Comparison of ENCODE assay signal across 29 mouse cellular contexts in genomic region chr14:40379692-40380091, GRCm38 (mm10).
"Had no signal": no experiment of that assay in that cellular context is flagged by ENCODE, and none has a peak within 500 bp of the region (broad histone marks: within the 10 kb centered on the region; RNA-seq: fewer than 3 reads in every experiment).

No protein-coding gene starts in this region.

- DNase-seq: cerebellum, adult 2 months; cerebellum, adult 8-10 months; cerebellum, adult 9-10 months; cerebellum, adult 9-11 months; cerebellum, postnatal 10 days; cerebellum, postnatal 14 days; cerebellum, postnatal 25 days; cerebellum, postnatal 36 days; embryo, embryonic 11 days; forebrain, postnatal 0 days; gastrocnemius, adult 2 months; gastrocnemius, postnatal 10 days; gastrocnemius, postnatal 14 days; gastrocnemius, postnatal 25 days; gastrocnemius, postnatal 36 days; heart, adult 11 months; heart, adult 18-20 months; heart, adult 2 months had no signal

- H3K27ac ChIP-seq: embryonic facial prominence, embryonic 10.5 days; embryonic facial prominence, embryonic 12.5 days; embryonic facial prominence, embryonic 13.5 days; embryonic facial prominence, embryonic 15.5 days; forebrain, embryonic 10.5 days; forebrain, embryonic 12.5 days; forebrain, embryonic 13.5 days; forebrain, embryonic 15.5 days; gastrocnemius, adult 2 months; heart, adult 2 months had no signal

- ATAC-seq: forebrain, embryonic 13.5 days; forebrain, embryonic 14.5 days; forebrain, embryonic 15.5 days; forebrain, embryonic 16.5 days; forebrain, postnatal 0 days had no signal

- H3K9ac ChIP-seq: embryonic facial prominence, embryonic 12.5 days; embryonic facial prominence, embryonic 13.5 days; embryonic facial prominence, embryonic 15.5 days; forebrain, embryonic 12.5 days; forebrain, embryonic 13.5 days; forebrain, embryonic 15.5 days; forebrain, postnatal 0 days had no signal

- H3K36me3 ChIP-seq: embryonic facial prominence, embryonic 10.5 days; embryonic facial prominence, embryonic 12.5 days; embryonic facial prominence, embryonic 13.5 days; embryonic facial prominence, embryonic 15.5 days; forebrain, embryonic 10.5 days; forebrain, embryonic 12.5 days; forebrain, embryonic 15.5 days had no signal

- H3K27me3 ChIP-seq: embryonic facial prominence, embryonic 12.5 days; embryonic facial prominence, embryonic 13.5 days; embryonic facial prominence, embryonic 15.5 days; forebrain, embryonic 12.5 days; forebrain, embryonic 13.5 days; forebrain, embryonic 15.5 days had no signal

- H3K4me1 ChIP-seq: embryonic facial prominence, embryonic 10.5 days; embryonic facial prominence, embryonic 12.5 days; embryonic facial prominence, embryonic 13.5 days; embryonic facial prominence, embryonic 15.5 days; forebrain, embryonic 12.5 days; forebrain, embryonic 13.5 days; forebrain, embryonic 15.5 days had no signal

- H3K4me2 ChIP-seq: embryonic facial prominence, embryonic 12.5 days; embryonic facial prominence, embryonic 13.5 days; embryonic facial prominence, embryonic 15.5 days; forebrain, embryonic 12.5 days; forebrain, embryonic 13.5 days; forebrain, embryonic 15.5 days had no signal

- H3K9me3 ChIP-seq: embryonic facial prominence, embryonic 10.5 days; embryonic facial prominence, embryonic 12.5 days; embryonic facial prominence, embryonic 13.5 days; embryonic facial prominence, embryonic 15.5 days; forebrain, embryonic 10.5 days; forebrain, embryonic 12.5 days; forebrain, embryonic 13.5 days; forebrain, embryonic 15.5 days had no signal

- H3K4me3 ChIP-seq: embryonic facial prominence, embryonic 10.5 days; embryonic facial prominence, embryonic 12.5 days; embryonic facial prominence, embryonic 13.5 days; embryonic facial prominence, embryonic 15.5 days; erythroblast, embryonic 14.5 days; forebrain, embryonic 10.5 days; forebrain, embryonic 12.5 days; forebrain, embryonic 13.5 days; forebrain, embryonic 15.5 days; gastrocnemius, adult 2 months; heart, adult 2 months had no signal
